Mouse (Mus musculus) cortical plate, adult 2 months (tissue): Measurements from ENCODE around the gene Cd44.

ENCODE experiments used
- CTCF ChIP-seq: fragments of 200-500 bp; IDR thresholded peaks from 2 replicates; pipeline ENCODE4 v1.5.1; 2011; ENCODE audit warnings: mild to moderate bottlenecking, control low read depth, low read length; ENCODE audit not compliant: insufficient read depth; ENCODE audit errors: extremely low read depth
- POLR2A ChIP-seq: fragments of 200-500 bp; IDR thresholded peaks from 2 replicates; pipeline ENCODE4 v1.6.1; 2011; ENCODE audit warnings: mild to moderate bottlenecking, low read length, control low read depth; ENCODE audit not compliant: insufficient read depth; ENCODE audit errors: extremely low read depth

- TF ChIP-seq CTCF (no peak), POLR2A (no peak)
These were observed 12.7 kb downstream of the Cd44 start for GRCm38 (mm10) chr2:102888688-102889225.
